Mouse (Mus musculus): ENCODE measurements around the gene Alg13. TPM values are rescaled to one million over a fixed set of nuclear protein-coding genes. Genes with fewer than 3 reads are reported as not detected.

Gene Alg13
- polyA plus RNA-seq (2014; fragmentation: Nextera tagmentation; extraction: Ambion mirVana): 19.4 and 20.0 TPM in 2 replicates

DNA sequence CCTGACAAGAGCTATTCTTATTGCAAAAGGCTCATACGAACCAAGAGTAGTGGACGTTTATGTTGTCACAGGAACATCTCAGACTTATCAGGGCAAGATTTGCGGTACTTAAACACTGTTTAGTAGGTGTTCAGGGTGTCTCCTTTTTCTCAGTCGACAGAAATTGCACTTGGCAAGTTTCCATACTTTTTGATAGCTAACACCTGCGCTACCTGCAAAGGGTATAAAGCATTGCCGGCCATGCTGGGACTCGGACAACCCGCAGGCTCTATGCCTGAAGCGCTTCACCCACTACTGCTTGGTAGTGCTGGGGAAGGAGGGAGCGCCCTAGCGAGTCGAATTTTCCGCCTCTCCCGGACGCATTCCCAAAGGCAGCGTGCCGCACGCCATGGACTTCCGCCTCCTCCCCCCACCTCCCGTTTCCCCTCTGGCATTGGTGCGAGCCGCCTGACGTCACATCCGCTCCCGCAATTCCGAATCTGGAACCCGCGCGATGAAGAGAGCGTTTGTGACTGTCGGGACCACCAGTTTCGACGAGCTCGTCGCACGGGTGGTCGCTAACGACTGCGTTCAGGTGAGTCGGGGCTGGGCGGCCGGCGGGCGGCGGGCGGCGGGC is at the start of gene Alg13:
Gene Alg13, plus strand, starts transcription at position 257 of the 616 bp plus-strand sequence.
- peak within 1 kb of the TSS; percentile 55 for H3K4me2 ChIP-seq (ENCODE audit: low read length)
- H3K9me3 ChIP-seq (ENCODE audit: control insufficient read depth, low read length): no peaks in the 10 kb centered on the region
- WGBS: 13% methylated on average over 40 of the region's 47 CpGs
- DNase-seq (ENCODE audit: low spot score) (peak; percentile 88), ATAC-seq (replicated peaks; ENCODE audit: low FRiP score, low TSS enrichment, low read depth) (peak; percentile 88)
- H3K27ac ChIP-seq (ENCODE audit: low read depth): peak within 1 kb of the TSS; percentile 64
- H3K4me3 ChIP-seq (ENCODE audit: low read depth, low read length): peak within 1 kb of the TSS; percentile 58
- no peaks in the 10 kb centered on the region; the same call in 1 of the 2 replicates for H3K4me1 ChIP-seq (replicated peaks; ENCODE audit: control insufficient read depth, insufficient read depth, low read length)
- peak within 1 kb of the TSS; percentile 54 for H3K9ac ChIP-seq (ENCODE audit: low read length)
- H3K36me3 ChIP-seq (ENCODE audit: control insufficient read depth, insufficient read depth, low read length): no peaks in the 10 kb centered on the region
- no peaks in the 10 kb centered on the region for H3K27me3 ChIP-seq (replicated peaks; ENCODE audit: control insufficient read depth, insufficient read depth, low read length)

DNA sequence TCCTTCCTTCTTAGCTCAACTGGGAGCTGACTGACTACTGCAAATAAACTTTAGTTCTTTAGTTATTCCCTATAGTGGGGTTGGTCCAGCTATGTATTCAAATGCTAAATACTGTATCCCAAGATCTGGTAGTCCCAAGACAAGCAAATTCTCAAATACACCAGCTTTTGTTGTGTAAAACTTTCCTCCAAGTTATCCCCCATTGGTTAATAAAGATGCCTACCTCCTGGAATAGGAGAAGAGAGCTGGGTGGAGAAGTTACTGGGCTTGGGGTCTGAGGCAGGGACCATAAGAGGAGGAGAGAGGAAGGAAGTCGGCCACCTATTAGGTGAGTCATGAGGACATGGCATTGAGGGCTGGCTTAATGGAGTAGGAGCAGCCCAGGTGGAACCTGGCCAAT is 49.0 kb upstream of the Alg13 start:
- Histone ChIP-seq H3K27ac (ENCODE audit: low read depth) (no peak overlapping the region), H3K36me3 (ENCODE audit: control insufficient read depth, insufficient read depth, low read length) (no peaks in the 10 kb centered on the region), H3K9ac (ENCODE audit: low read length) (no peak overlapping the region), H3K9me3 (ENCODE audit: control insufficient read depth, low read length) (no peaks in the 10 kb centered on the region), H3K4me1 (replicated peaks; ENCODE audit: control insufficient read depth, insufficient read depth, low read length) (no peaks in the 10 kb centered on the region), H3K27me3 (replicated peaks; ENCODE audit: control insufficient read depth, insufficient read depth, low read length) (no peaks in the 10 kb centered on the region), H3K4me3 (ENCODE audit: low read depth, low read length) (no peak overlapping the region), H3K4me2 (ENCODE audit: low read length) (no peak overlapping the region)
- ATAC-seq (replicated peaks; ENCODE audit: low FRiP score, low TSS enrichment, low read depth) (no peak), DNase-seq (ENCODE audit: low spot score) (no peak)
- 62% methylated on average over 1 of the region's 1 CpGs for WGBS

DNA sequence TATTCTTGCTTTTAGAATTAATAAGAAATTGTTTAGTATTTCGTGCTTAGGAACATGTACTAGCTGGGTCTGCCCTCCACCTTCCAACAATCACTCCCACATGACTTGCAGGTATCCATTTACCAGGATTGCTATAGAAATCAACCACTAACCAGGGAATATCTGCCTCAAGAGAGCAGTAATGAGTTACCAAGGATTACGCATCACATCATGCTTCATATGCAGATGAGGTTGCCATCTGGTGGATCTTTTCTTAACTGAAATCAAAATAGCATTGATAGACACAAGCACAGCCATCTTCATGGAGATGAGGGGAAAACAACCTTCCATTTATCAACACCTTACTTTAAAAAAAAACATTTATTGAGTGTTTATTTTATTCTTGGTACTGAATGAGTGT is 16.1 kb upstream of the Alg13 start:
- no peak for DNase-seq (ENCODE audit: low spot score)

DNA sequence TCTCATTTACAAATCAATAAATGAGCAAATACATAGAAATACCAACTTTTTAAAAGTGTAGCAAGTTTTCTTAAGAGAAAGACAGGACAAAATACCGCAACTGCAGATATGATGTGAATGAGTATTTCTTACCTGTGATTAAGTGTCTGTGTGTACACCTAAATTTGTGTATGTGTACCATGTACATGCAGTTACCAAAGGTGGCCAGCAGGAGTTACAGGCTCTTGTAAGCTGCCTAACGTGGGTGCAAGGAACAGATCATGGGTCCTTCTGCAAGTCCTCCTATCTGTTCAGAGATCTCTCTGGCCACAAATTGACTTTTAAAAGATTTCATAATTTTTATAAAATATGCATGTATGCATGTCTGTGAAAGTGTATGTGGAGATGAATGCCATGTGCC is 11.9 kb upstream of the Alg13 start:
- DNase-seq (ENCODE audit: low spot score): no peak
- no peak overlapping the region for H3K9ac ChIP-seq (ENCODE audit: low read length)
- WGBS: 89% methylated on average over 2 of the region's 2 CpGs

More for the DNA sequence above, 16.1 kb upstream of the Alg13 start:
- WGBS: 79% methylated on average over 2 of the region's 2 CpGs
- no peak overlapping the region for H3K9ac ChIP-seq (ENCODE audit: low read length)
- no peaks in the 10 kb centered on the region for H3K9me3 ChIP-seq (ENCODE audit: control insufficient read depth, low read length)
- no peaks in the 10 kb centered on the region for H3K27me3 ChIP-seq (replicated peaks; ENCODE audit: control insufficient read depth, insufficient read depth, low read length)
- no peaks in the 10 kb centered on the region for H3K36me3 ChIP-seq (ENCODE audit: control insufficient read depth, insufficient read depth, low read length)
- H3K27ac ChIP-seq (ENCODE audit: low read depth): no peak overlapping the region
- H3K4me3 ChIP-seq (ENCODE audit: low read depth, low read length): no peak overlapping the region
- no peaks in the 10 kb centered on the region for H3K4me1 ChIP-seq (replicated peaks; ENCODE audit: control insufficient read depth, insufficient read depth, low read length)
- ATAC-seq (replicated peaks; ENCODE audit: low FRiP score, low TSS enrichment, low read depth): no peak
- no peak overlapping the region for H3K4me2 ChIP-seq (ENCODE audit: low read length)

DNA sequence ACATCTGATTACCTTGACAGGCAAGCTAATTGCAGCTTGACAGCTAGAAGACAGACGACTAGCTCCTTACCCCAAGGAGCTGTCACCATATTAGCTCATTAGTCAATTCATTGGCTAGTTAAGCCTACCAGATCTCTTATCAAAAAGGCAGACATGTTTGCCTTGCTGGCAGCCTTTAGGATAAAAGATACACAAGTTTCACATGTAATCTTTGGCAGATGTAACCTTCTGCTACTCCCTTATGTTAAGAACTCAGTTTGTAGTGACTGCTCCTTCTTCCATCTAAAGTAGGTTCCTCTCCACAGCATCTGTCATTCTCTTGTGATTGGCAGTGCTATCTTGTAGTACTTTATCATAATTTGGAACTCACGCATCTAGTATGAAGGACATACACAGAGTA is 3.6 kb upstream of the Alg13 start:
- no peak overlapping the region for H3K9ac ChIP-seq (ENCODE audit: low read length)
- no peaks in the 10 kb centered on the region for H3K27me3 ChIP-seq (replicated peaks; ENCODE audit: control insufficient read depth, insufficient read depth, low read length)
- H3K9me3 ChIP-seq (ENCODE audit: control insufficient read depth, low read length): no peaks in the 10 kb centered on the region
- no peak overlapping the region for H3K27ac ChIP-seq (ENCODE audit: low read depth)
- no peak overlapping the region for H3K4me2 ChIP-seq (ENCODE audit: low read length)
- H3K4me1 ChIP-seq (replicated peaks; ENCODE audit: control insufficient read depth, insufficient read depth, low read length): no peaks in the 10 kb centered on the region
- no peak overlapping the region for H3K4me3 ChIP-seq (ENCODE audit: low read depth, low read length)
- WGBS: 57% methylated on average over 2 of the region's 2 CpGs
- ATAC-seq (replicated peaks; ENCODE audit: low FRiP score, low TSS enrichment, low read depth): no peak
- no peak for DNase-seq (ENCODE audit: low spot score)
- H3K36me3 ChIP-seq (ENCODE audit: control insufficient read depth, insufficient read depth, low read length): no peaks in the 10 kb centered on the region

More for the DNA sequence above, 11.9 kb upstream of the Alg13 start:
- ATAC-seq (replicated peaks; ENCODE audit: low FRiP score, low TSS enrichment, low read depth): no peak
- Histone ChIP-seq H3K36me3 (ENCODE audit: control insufficient read depth, insufficient read depth, low read length) (no peaks in the 10 kb centered on the region), H3K4me2 (ENCODE audit: low read length) (no peak overlapping the region), H3K9me3 (ENCODE audit: control insufficient read depth, low read length) (no peaks in the 10 kb centered on the region), H3K4me1 (replicated peaks; ENCODE audit: control insufficient read depth, insufficient read depth, low read length) (no peaks in the 10 kb centered on the region), H3K27me3 (replicated peaks; ENCODE audit: control insufficient read depth, insufficient read depth, low read length) (no peaks in the 10 kb centered on the region), H3K4me3 (ENCODE audit: low read depth, low read length) (no peak overlapping the region), H3K27ac (ENCODE audit: low read depth) (no peak overlapping the region)

DNA sequence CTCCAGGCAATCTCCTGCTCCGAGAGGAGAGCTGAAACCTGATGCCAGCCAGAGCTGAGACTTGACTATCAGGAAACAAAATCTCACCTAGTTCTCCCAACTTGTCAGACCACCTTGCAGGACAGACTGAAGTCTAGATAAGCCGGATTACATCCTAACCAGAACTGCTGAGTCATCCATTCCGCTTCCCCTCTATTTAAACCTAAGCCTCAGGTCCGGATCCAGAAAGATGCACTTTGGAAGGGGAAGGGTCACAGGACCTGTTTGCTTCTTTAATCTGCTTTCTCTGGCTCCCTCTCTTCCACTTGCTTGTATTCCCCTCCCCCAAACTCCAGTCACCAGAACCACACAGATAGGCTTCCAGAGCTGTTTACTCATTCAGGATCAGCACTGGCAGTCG is 2.6 kb upstream of the Alg13 start:
- no peak overlapping the region for H3K27ac ChIP-seq (ENCODE audit: low read depth)
- 27% methylated on average over 5 of the region's 5 CpGs for WGBS
- DNase-seq (ENCODE audit: low spot score) (no peak), ATAC-seq (replicated peaks; ENCODE audit: low FRiP score, low TSS enrichment, low read depth) (no peak; the same call in 1 of the 2 replicates)
- no peaks in the 10 kb centered on the region; the same call in 1 of the 2 replicates for H3K4me1 ChIP-seq (replicated peaks; ENCODE audit: control insufficient read depth, insufficient read depth, low read length)
- no peaks in the 10 kb centered on the region for H3K9me3 ChIP-seq (ENCODE audit: control insufficient read depth, low read length)
- H3K4me3 ChIP-seq (ENCODE audit: low read depth, low read length): no peak overlapping the region
- no peaks in the 10 kb centered on the region for H3K36me3 ChIP-seq (ENCODE audit: control insufficient read depth, insufficient read depth, low read length)
- H3K4me2 ChIP-seq (ENCODE audit: low read length): no peak overlapping the region
- H3K27me3 ChIP-seq (replicated peaks; ENCODE audit: control insufficient read depth, insufficient read depth, low read length): no peaks in the 10 kb centered on the region
- no peak overlapping the region for H3K9ac ChIP-seq (ENCODE audit: low read length)

DNA sequence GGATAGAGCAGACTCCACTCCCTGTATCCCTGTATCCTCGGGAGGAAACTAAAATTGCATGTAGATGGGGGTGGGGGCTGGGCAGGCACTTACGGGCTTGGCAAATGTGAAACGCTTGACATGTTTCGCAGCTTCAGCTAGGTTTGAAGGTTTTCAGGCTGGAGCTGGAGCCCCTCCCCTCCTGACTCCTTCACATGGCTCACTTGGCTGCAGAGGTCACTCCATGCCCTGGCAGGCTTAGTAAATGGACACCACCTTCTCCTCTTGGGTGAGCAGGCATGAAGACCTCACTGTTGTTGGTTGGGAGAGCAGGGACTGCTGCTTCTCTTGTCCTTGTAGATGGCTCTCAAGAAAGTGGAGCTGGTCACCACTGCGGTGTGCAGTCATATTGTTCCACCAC is 1.6 kb upstream of the Alg13 start:
- Histone ChIP-seq H3K36me3 (ENCODE audit: control insufficient read depth, insufficient read depth, low read length) (no peaks in the 10 kb centered on the region), H3K4me3 (ENCODE audit: low read depth, low read length) (no peak overlapping the region), H3K27me3 (replicated peaks; ENCODE audit: control insufficient read depth, insufficient read depth, low read length) (no peaks in the 10 kb centered on the region), H3K9ac (ENCODE audit: low read length) (no peak overlapping the region), H3K4me1 (replicated peaks; ENCODE audit: control insufficient read depth, insufficient read depth, low read length) (no peaks in the 10 kb centered on the region; the same call in 1 of the 2 replicates), H3K9me3 (ENCODE audit: control insufficient read depth, low read length) (no peaks in the 10 kb centered on the region), H3K27ac (ENCODE audit: low read depth) (no peak overlapping the region), H3K4me2 (ENCODE audit: low read length) (no peak overlapping the region)
- WGBS: 48% methylated on average over 5 of the region's 5 CpGs
- ATAC-seq (replicated peaks; ENCODE audit: low FRiP score, low TSS enrichment, low read depth) (no peak), DNase-seq (ENCODE audit: low spot score) (no peak)

DNA sequence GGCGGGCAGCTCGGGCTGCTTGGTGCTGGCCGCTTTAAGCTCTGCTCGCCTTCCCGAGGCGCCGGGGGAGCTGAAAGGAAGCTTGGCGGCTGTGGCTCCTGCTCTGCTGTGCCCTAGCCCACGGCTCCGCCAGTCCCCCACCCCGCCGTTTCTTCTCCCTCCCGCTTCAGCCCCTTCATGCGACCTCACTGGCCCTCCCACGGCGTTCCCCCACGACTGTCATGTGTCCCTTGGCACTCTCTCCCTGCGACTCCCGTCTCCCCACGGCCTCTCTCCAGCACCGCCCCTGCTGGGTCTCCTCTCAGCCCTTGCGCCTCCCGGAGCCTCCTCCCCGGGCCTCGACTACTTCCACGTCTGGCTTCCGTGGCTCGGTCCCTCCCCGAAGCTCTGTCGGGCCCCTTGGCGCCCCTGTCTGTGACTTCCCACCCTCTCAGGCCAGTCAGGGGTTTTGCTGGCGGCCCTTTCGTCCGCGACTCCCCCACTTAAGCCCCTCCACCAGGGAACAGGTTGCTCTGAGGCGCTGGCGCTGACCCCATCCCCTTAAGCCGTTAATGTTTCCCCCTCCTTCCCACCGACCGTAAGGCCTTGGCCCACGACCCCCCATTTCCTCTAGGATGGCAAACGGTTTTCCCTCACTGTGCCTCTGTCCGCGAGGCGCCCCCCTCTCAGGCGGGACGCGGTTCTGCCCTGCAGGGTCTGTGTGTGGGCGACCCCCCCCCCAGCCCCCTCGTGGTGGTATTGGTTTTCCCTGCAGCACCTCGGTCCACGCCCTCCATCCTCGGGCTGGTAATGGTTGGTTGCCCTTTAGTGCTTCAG is 768 bp downstream of the Alg13 start:
- Histone ChIP-seq H3K27me3 (replicated peaks; ENCODE audit: control insufficient read depth, insufficient read depth, low read length) (no peaks in the 10 kb centered on the region), H3K4me3 (ENCODE audit: low read depth, low read length) (peak overlapping the region; percentile 58), H3K9me3 (ENCODE audit: control insufficient read depth, low read length) (no peaks in the 10 kb centered on the region), H3K9ac (ENCODE audit: low read length) (peak overlapping the region; percentile 54), H3K4me1 (replicated peaks; ENCODE audit: control insufficient read depth, insufficient read depth, low read length) (no peaks in the 10 kb centered on the region; the same call in 1 of the 2 replicates), H3K4me2 (ENCODE audit: low read length) (peak overlapping the region; percentile 55), H3K36me3 (ENCODE audit: control insufficient read depth, insufficient read depth, low read length) (no peaks in the 10 kb centered on the region), H3K27ac (ENCODE audit: low read depth) (peak overlapping the region; percentile 64; the same call in 1 of the 2 replicates)
- ATAC-seq (replicated peaks; ENCODE audit: low FRiP score, low TSS enrichment, low read depth) (peak; percentile 70), DNase-seq (ENCODE audit: low spot score) (peak; percentile 56)
- 21% methylated on average over 37 of the region's 53 CpGs for WGBS
